Mouse (Mus musculus): ENCODE data around the gene Anxa2.
A peak's percentile ranks its signal among the peaks of the same experiment; 100 is the strongest.

Gene Anxa2

DNA sequence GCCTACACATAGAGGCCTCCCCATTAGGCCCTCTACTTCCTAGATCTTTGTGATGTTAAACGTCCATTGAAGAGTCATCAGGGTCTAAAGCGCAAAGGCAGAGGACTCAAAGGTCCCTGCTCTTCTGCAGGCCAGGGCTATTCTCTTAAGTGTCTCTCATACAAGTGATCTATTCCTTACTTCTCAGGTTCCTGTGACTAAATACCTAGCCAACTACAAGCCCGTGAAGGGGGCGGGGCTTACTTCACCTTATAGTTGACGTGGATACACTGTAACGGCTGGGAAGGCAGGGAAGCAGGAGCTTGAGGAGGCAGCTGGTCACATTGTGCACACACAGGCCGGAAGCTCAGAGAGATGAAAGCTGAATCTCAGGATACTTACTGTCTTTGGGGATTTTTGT, 6.5 kb downstream of the Anxa2 start:
- no peak for DNase-seq

DNA sequence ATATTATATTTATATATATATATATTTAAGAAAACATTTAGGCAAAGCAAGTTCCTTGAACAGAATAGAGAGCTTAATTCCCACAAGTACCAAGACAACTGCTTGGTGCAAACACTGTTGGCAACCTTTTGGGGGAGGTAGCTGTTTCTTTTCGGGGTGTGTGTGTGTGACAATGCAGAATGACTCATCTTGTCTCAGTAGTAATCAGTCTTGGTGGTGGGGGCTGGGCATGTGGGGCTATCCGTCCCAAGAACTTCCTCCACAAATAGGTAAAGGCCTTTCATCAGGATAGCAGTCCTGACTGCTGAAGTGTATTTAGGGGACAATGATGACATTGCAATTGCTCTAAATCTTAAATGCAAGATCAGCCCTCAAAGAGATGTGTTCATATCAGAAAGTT, 9.6 kb downstream of the Anxa2 start:
- DNase-seq = no peak

DNA sequence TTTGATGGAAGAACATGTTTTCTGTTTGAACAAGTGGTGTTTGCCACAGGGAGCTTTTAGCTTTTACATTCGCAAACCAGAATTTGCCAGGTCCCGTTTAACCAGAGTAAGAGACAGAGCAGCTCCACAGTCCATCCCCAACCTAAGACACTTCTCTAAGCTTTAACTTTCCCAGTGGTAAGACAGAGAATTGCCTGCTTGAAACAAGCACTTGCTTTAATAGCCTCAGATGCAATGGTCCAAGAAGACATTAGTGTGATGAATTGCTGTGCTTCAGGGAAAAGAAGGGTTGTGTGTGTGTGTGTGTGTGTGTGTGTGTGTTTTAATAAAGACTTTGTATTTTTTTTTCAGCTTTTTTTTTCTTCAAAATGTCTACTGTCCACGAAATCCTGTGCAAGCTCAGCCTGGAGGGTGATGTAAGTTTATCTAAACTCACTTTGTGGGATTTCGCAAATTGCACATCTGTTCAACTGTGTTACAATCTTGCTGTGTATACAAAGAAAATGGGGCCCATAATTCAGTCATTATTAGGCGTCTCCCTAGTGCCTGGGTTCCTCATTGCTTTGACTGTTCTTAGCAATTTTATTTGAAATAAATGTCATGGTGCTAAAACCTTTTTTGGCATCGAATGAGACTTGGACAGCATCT, 10.8 kb downstream of the Anxa2 start:
- DNase-seq = no peak

DNA sequence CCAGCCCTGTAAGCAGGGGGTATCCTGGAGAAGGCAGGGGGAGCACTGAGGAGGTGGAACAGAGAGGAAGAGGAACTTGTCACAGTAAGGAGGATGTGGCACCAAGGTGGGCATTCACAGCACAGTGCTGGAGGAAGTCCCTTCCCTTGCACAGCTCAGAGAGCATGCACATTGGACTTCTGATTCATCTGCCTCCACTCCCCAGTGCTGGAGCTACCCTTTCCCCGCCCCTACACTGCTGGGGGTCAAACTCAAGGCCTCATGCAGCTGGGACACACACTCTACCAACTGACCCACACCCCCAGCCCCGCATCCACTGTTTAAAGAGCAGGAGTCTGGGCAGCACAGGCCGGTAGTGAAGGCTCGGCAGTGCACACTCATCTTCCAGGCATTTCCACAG, 12.7 kb downstream of the Anxa2 start:
- no peak for DNase-seq

DNA sequence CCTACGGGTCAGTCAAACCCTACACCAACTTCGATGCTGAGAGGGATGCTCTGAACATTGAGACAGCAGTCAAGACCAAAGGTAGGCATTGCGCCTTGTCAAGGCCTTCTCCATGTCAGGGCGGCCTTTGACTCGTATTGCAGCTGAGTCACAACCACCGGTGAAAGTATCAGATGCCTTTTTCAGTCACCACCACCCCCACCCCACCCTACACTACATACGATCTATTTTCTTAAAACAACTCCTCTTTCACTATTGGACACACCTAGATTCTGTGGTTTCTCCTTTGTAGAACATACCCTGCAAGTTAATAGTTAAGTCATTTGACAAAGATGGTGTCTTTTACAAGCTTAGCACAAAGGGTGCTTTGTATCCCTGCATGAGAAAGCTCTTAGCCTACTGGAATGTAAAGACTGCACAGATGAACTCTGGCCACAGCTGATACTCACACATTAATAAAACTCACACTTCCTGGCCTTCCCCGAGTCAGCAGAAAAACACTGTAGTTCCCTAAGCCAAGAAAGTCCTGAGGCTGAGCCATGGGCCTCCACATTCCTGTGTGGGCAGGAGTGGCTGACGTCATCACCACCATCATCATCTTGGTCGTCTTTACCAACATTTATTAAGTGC, 14.0 kb downstream of the Anxa2 start:
- no peak for DNase-seq

DNA sequence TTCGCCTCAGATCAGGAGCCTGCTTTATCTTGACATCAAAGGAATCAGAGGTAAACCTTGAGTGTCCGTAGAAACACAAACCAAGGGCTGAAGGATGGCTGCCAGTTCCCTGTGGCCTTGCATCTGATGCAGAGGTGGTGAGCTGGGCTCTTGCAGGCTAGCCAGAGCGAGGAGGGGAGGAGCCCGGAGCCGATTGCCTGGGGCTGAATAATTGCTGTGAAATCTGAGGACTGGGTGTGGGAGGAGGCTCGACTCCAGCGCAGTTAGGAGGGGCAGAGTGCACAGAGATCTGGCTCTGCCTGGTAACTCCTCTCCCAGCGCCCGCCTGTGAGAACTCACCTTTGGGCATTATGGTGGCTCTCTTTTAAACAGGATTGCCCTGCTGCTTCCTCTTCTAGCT, 15.6 kb downstream of the Anxa2 start:
- DNase-seq = no peak

DNA sequence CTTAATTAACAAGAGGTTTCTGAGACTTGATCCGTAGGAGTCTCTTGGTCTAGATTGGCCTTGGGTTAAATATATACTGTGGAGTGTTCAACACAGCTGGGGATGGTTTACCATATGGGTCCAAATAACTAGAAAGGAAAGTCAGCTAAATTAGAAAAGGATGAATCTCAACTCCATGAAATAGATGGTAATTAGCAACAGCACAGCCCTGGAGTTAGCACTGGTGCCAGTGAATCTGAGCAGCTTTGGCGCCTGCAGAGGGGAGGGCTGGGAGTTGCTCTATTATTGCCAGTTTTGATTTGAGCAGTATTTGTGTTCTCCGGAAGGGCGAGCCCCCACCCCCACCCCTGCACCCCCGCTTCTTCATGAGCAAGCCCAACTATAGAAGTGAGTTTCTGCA, 16.9 kb downstream of the Anxa2 start:
- no peak for DNase-seq

DNA sequence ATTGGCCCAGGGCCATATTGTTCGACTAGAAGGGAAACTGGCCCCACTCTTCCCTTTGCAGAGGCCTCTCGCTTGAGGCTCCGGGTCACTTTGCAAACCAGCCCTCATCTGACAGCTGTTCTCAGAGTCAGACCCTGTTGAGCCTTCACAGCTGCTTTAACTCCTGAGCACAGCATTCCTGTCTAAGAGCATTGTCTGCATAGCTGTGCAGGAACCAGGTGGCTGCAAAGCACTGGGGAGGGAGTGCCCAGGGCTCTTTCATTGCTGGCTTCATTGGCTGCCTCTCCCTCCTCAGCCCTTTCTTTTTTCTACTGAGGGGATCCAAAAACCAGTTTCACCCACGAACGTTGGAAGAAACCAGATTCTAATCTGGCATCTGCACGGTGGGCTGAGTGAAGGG, 17.5 kb downstream of the Anxa2 start:
- DNase-seq = no peak

DNA sequence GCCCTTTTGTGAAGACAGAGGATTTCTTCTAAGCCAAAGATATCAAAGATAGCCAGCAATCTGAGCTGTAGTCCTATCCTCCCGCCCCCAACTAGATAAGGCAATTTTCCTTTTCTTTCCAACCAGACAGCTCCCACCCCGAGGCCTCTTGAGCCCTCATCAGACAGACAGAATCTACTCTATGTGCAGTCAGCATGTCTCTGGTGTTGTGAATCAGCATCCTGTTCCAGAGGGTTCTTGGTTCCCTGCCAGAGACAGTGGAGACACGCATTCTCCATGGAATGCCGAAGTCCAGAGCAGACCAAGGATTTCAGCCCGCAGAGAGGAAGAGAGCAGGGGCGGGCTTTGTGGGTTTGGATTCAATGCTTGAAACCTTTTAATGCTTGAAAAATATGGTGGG, 19.3 kb downstream of the Anxa2 start:
- peak; percentile 74 to 79 for DNase-seq

DNA sequence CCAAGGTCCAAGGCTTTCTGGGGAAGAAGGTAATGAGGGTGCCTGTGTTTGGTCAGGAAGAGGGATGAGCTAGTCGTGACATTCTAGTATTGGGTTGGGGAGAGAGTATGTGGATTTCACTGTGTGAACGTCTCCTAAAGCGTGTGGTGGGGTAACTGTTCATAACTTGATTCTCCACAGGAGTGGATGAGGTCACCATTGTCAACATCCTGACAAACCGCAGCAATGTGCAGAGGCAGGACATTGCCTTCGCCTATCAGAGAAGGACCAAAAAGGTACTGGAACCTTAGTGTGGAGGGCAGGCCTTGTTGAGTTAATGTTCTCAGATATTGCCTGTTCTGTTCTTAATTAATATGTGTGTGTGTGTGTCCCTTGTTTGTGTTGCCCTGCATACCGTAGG, 22.5 kb downstream of the Anxa2 start:
- DNase-seq = no peak

DNA sequence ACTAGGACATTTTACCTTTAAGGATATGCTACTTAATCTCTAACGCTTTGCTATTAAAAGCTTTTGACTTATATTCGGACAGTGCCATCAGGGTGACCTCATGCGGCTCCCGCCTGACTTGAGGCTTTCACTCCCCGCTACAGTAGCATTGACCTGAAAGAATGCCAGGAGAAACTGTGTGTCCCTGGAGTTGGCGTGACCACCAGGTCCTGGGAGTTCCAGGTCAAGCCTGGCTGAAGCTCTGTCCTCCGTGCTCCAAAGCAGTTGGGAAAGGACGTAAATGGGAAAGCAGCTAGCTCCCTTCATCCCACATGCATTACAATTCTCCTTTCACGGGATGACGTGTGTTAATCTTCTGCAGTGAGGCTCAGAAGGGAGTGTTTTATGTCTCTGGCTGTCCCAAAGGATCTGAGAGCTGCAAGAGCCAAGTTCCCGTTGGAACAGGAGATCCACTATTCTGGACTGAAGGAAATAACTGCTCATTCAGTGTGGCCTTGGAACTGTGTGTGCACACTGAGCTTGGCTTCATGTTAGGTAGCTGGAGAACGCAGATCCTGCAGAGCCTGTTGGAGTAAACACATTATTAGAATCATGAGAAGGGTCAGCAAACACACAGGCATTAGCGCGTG, 23.9 kb downstream of the Anxa2 start:
- no peak for DNase-seq

DNA sequence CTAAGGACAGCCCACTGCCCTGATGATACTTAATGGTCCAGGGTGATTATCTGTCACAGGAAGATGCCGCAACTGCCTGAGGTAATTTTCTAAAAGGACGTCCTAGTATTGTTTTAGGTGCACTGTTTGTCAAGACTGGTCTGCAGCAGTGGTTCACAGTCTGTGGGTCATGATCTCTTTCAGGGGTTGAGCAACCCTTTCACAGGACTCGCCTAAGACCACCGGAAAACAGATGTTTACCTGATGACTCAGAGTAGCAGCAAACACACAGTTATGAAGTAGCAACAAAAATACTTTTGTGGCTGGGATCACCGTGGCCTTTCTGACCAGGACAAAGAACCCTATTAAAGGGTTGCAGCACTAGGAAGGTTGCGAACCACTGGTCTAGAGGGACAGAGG, 24.4 kb downstream of the Anxa2 start:
- DNase-seq = no peak

DNA sequence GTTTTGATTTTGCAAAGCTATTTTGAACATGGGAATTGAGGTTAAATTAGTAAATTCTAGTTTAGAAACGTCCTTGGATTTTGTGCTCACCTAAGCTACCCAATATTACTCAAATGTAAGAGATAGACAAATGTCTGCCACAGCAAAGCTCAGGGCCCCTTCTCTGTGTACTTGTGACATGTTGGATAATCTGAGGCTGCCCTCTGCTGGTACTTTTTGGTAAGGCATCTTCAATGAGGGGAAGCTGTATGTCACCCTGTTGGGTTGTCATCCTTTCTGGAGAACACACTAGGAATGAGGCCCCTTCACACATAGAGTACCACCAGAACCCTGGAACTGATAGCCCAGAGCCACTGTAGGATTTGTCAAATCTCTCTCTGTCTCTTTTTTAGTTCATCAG, 26.9 kb downstream of the Anxa2 start:
- DNase-seq = peak; percentile 64 to 87

DNA sequence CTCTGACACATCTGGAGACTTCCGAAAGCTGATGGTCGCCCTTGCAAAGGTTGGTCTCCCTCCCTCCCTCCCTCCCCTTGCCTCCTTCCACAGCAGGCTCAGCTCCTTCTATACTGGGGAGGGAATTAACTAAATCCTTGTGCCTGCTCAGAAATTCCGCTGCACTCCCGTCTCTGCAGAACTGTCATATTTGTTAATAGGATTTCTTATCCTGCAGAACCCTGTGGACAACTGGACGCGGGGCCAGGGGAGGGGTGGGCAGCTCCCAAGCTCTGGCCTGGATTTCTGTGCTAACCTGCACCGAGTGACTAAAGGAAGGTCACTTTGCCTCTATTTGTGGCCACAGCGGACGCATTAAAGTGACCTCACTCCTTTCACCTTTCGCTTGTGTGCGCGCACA, 30.4 kb downstream of the Anxa2 start:
- no peak for DNase-seq

DNA sequence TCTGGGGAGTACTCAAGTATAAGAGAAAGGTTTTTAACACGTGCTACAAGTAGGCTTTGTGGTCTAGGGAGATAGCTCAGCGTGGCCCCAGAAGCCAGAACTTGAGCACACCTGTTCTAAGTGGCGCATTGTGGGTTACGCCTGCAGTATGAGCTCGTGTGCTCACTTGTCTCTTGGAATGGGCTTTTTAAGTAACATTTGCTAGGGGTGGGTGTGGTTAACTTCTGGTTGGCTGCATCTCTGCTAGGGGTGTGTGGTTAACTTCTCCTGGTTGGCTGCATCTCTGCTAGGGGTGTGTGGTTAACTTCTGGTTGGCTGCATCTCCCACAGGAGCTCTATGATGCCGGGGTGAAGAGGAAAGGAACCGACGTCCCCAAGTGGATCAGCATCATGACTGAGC, 32.7 kb downstream of the Anxa2 start:
- no peak for DNase-seq

DNA sequence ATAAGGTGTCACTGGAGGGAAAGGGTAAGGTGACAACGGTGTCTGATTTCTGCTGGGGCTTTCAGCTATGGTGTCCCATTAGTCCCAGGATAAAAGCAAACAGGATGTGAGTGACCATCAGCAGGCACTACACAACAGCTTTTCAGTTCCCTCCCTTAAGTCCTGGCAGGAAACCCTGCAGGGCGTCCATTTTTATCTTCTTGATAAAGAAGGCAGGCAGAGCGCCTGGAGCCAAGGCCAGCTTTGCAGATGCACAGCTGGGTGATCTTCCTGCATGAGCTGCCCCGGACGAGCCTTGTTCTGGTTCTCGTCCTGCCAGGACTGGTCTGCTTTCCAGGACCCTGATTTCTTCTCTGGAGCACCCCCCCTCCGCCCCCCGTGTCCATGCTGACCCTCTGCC, 35.1 kb downstream of the Anxa2 start:
- DNase-seq = no peak

DNA sequence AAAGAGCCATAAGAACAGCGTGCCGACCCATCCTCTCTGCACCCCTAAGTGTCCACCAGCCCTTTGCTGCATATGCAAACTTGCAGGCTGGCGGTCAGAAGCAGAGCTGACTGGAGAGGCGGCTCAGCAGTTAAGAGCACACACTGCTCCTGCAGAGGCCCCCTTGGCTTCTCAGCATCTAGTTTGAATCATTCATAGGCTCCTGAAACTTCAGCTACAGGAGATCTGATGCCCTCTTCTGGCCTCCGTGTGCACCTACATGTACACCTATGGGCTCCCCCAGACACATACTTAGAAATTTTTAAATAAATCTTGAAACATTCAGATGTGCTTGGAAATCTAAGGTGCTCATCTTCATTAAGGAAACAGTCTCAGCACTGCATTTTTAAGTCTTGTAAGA, 35.6 kb downstream of the Anxa2 start:
- no peak for DNase-seq

DNA sequence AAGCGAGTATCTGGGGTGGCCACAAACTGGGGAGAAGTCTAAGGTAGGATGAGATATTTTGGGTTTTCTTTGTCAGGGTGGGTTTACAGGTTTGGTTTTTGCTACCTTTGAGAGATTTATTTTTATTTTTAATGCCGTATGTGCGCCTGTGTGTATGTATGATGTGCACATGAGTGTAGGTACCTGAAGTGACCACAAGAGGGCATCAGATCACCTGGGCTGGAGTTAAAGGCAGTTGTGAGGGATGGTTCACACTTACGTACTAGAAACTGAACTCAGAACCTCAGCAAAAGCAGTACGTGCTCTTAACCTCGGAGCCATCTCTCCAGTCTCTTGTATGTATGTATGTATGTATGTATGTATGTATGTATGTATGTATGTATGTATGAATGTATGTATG, 39.4 kb downstream of the Anxa2 start:
- DNase-seq = no peak

DNA sequence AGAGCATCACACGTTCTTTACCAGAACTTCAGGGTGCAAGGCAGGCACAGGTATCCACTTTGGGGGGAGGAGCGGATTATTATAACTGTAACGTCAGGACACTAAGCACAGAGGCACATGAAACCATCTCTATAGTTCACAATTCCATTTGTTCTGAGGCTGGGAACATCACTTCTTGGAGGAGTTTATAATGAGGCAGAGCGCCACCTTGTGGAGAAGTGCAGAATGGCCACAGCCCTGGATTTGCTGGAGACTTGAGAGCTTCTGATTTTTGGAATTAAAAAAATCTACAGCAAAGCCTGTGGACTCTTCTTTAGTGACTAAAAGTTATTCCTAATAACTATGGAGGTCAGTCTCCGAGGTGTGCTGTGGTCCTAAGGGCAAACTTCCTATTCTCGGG, 49.1 kb downstream of the Anxa2 start:
- peak in 1 of 2 experiments; percentile 69 for DNase-seq

DNA sequence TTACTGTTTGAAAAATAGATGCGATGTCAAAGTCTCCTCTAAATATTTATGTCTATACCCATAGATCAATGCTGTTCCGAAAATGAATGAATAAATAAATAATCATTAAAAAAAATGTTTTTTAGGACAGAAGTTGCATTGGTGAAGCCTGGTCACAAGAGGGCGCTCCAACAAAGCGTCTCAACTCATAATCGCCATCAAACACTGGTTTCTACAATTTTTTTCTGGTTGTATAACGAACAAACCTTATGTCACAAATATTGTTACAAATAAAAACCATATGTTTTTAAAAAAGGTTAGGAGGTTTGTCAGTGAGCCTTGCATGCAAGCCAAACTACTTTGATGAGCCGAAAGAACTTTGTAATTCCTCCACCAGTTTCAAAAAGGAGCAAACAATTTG, 52.2 kb downstream of the Anxa2 start:
- DNase-seq = no peak

DNA sequence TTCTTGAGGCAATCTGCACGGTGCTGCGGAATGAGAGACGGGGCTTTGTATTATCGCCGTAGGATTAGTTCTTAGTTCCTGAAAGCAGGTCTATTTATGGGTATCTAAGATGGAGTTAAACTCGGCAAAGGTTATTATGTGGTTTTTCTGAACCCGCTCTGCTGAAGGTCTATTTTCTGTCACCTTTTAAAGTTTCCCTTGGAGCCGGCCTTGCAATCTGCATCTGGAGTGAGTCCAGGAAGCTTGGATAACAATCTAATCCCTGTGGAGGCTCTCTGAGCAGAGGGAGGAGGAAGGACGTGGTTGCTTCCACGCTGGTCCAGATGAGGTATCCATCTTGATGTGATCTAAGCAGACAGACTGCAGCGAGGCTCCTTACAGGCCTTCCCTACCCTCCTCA, 53.8 kb downstream of the Anxa2 start:
- no peak for DNase-seq

DNA sequence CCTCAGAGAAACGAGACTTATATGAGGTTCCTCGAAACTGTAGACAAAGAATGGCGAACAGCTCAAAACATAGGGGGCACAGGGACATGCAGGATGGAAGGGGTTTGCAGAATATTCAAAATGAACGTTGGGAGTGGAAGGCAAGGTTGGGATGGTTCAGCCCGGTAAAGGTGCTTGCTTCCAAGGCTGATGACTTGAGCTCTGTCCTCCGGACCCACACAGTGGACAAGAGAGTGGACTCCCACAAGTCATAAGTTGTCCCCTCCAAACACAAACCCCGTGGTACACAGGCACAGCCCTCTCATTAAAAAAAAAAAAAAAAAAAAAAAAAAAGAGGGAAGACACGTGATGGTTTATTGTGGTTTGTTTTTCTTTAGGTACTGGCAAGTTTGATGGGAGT, 54.6 kb downstream of the Anxa2 start:
- DNase-seq = no peak

DNA sequence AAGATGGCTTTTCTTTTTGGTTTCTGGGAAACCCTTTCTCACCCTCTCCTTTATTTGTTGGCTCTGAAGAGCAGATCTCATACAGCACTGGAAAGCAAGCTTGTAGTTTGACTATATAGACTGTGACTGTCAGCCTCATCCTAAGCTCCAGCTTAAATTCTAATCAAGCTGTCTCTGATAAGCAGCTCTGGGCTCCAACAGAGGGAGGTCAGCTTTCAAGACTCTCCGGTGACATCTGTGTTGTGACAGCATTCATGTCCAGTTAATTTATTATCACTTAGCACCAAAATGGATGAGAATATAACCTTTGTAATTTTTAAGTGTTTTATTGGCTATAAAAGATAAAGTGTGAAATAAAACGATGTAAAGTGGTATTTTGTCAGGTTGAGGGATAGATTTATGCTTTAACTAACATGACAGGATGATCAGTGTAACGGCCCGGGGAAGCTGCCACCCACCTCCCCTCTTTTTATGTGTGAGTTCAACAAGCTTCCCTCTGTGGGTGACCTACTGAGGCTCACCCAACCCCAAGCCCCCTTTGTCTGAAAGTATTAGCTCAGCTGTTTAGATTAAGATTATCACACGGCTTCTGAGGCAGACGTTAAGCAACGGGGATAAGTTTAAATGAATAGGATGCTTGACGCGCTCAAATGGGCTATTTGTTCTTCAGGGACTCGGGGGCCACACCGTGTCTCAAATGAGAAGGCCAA, 58.6 kb downstream of the Anxa2 start:
- no peak for DNase-seq

DNA sequence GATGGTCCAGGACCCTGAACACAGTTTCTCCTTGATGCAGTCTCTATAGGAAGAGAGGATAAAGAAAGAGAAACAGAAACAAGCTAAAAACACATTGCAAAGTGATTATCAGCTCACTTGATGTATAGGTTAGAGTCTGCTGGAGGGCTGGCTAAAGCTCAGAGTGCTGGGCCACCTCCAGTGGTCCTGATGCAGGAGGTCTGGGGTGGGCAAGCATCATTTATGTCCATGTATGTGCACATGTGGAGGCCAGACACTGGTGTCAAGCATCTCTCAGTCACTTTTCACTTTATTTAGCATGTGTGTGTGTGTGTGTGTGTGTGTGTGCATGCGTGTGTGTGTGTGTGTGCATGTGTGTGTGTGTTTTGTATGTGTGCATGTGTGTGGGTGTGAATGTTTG, 59.3 kb downstream of the Anxa2 start:
- DNase-seq = no peak
